Mouse (Mus musculus) CH12.LX (cell line): ENCODE data around the gene C1qbp. TPM values are rescaled to one million over a fixed set of nuclear protein-coding genes. Genes with fewer than 3 reads are reported as not detected.

ENCODE experiments used
- DNase-seq: peaks from one replicate; pipeline ENCODE4 v3.0.0-alpha.2; 2013; ENCODE audit errors: extremely low read depth
- H3K27ac ChIP-seq: 2 replicates; pipeline ENCODE4 v1.5.1; 2012; ENCODE audit warnings: low read depth, mild to moderate bottlenecking, control low read depth, moderate library complexity; ENCODE audit not compliant: insufficient read depth
- H3K27me3 ChIP-seq: replicated peaks from 2 replicates; pipeline ENCODE3; 2012; ENCODE audit warnings: inconsistent platforms
- H3K36me3 ChIP-seq, 2 experiments: replicated peaks in 1 of 2; 2 replicates each; pipeline versions ENCODE3 to v1.6.1; 2012; ENCODE audit warnings: inconsistent platforms in 1 of 2, low read length in 1 of 2, mild to moderate bottlenecking in 1 of 2, mixed read lengths in 1 of 2, moderate library complexity in 1 of 2; ENCODE audit not compliant: control insufficient read depth in 1 of 2, insufficient read depth in 1 of 2
- H3K4me1 ChIP-seq, 2 experiments: 2 replicates each; pipeline ENCODE4 v1.6.1; 2012; ENCODE audit warnings: inconsistent platforms in 1 of 2, moderate library complexity in 1 of 2; ENCODE audit not compliant: insufficient read depth in 2 of 2, control insufficient read depth in 1 of 2
- H3K4me2 ChIP-seq: 2 replicates; pipeline ENCODE4 v1.6.1; 2012; ENCODE audit warnings: low read depth, mild to moderate bottlenecking, control low read depth; ENCODE audit not compliant: poor library complexity, insufficient read depth, severe bottlenecking
- H3K4me3 ChIP-seq, 3 experiments: fragments of 150-350 bp in 1 of 3; sonication (generic) in 1 of 3; replicated peaks in 1 of 3; 2 replicates each; pipeline versions ENCODE3 to v1.5.1; 2011 to 2012; ENCODE audit warnings: low read depth in 2 of 3, low read length in 2 of 3, mild to moderate bottlenecking in 2 of 3, moderate library complexity in 2 of 3, control low read depth in 1 of 3, improper control_type of control experiment in 1 of 3, inconsistent platforms in 1 of 3, mixed read lengths in 1 of 3; ENCODE audit not compliant: poor library complexity in 1 of 3
- H3K79me2 ChIP-seq: replicated peaks from 2 replicates; pipeline ENCODE4 v1.6.1; 2012; ENCODE audit warnings: mild to moderate bottlenecking, moderate library complexity; ENCODE audit not compliant: control insufficient read depth, poor library complexity, insufficient read depth, severe bottlenecking; ENCODE audit errors: extremely low read depth
- H3K9ac ChIP-seq: 2 replicates; pipeline ENCODE4 v1.6.1; 2012; ENCODE audit warnings: low read depth, mild to moderate bottlenecking, control low read depth, moderate library complexity; ENCODE audit not compliant: insufficient read depth
- H3K9me3 ChIP-seq: replicated peaks from 2 replicates; pipeline ENCODE3; 2012; ENCODE audit warnings: low read length, inconsistent platforms, mixed read lengths
- CHD1 ChIP-seq: IDR thresholded peaks from 2 replicates; pipeline ENCODE4 v1.6.1; 2012; ENCODE audit warnings: low read depth, low read length, improper control_type of control experiment, inconsistent platforms
- E2F4 ChIP-seq: IDR thresholded peaks from 2 replicates; pipeline ENCODE4 v1.6.1; 2011; ENCODE audit warnings: low read depth, low read length, improper control_type of control experiment; ENCODE audit not compliant: insufficient replicate concordance
- ELF1 ChIP-seq: IDR thresholded peaks from 2 replicates; pipeline ENCODE4 v1.6.1; 2014; ENCODE audit warnings: low read depth, mild to moderate bottlenecking, inconsistent platforms, low read length, improper control_type of control experiment
- EP300 ChIP-seq: IDR thresholded peaks from 2 replicates; pipeline ENCODE4 v1.6.1; 2011; ENCODE audit warnings: low read length, improper control_type of control experiment
- ETS1 ChIP-seq: conservative IDR thresholded peaks from 2 replicates; pipeline ENCODE4 v1.6.1; 2012; ENCODE audit warnings: low read depth, mild to moderate bottlenecking, inconsistent platforms, low read length, improper control_type of control experiment, moderate library complexity
- GABPA ChIP-seq: IDR thresholded peaks from 2 replicates; pipeline ENCODE4 v1.6.1; 2012; ENCODE audit warnings: low read depth, low read length, improper control_type of control experiment, inconsistent platforms; ENCODE audit not compliant: insufficient replicate concordance
- HCFC1 ChIP-seq: IDR thresholded peaks from 2 replicates; pipeline ENCODE4 v1.6.1; 2012; ENCODE audit warnings: low read depth, mild to moderate bottlenecking, inconsistent platforms, low read length, improper control_type of control experiment
- JUND ChIP-seq: conservative IDR thresholded peaks from 2 replicates; pipeline ENCODE4 v1.6.1; 2011; ENCODE audit warnings: low read depth, low read length, improper control_type of control experiment
- KAT2A ChIP-seq: IDR thresholded peaks from 2 replicates; pipeline ENCODE4 v1.6.1; 2012; ENCODE audit warnings: low read length, improper control_type of control experiment, inconsistent platforms; ENCODE audit not compliant: insufficient replicate concordance
- MAX ChIP-seq: IDR thresholded peaks from 2 replicates; pipeline ENCODE4 v1.6.1; 2011; ENCODE audit warnings: low read length, improper control_type of control experiment
- MEF2A ChIP-seq: IDR thresholded peaks from 2 replicates; pipeline ENCODE4 v1.6.1; 2014; ENCODE audit warnings: low read depth, mild to moderate bottlenecking, inconsistent platforms, low read length, improper control_type of control experiment, borderline replicate concordance
- MXI1 ChIP-seq: IDR thresholded peaks from 2 replicates; pipeline ENCODE4 v1.6.1; 2011; ENCODE audit warnings: mild to moderate bottlenecking, low read depth, low read length, improper control_type of control experiment
- NRF1 ChIP-seq: IDR thresholded peaks from 2 replicates; pipeline ENCODE4 v1.6.1; 2014; ENCODE audit warnings: low read depth, mild to moderate bottlenecking, inconsistent platforms, low read length, improper control_type of control experiment, moderate library complexity
- PAX5 ChIP-seq: IDR thresholded peaks from 2 replicates; pipeline ENCODE4 v1.6.1; 2012; ENCODE audit warnings: low read length, inconsistent platforms, mixed read lengths
- POLR2A ChIP-seq: IDR thresholded peaks from 2 replicates; pipeline ENCODE4 v1.6.1; 2011; ENCODE audit warnings: low read depth, mild to moderate bottlenecking, improper control_type of control experiment, low read length
- POLR2AphosphoS2 ChIP-seq: IDR thresholded peaks from 2 replicates; pipeline ENCODE4 v1.6.1; 2011; ENCODE audit warnings: low read depth, low read length, improper control_type of control experiment
- RAD21 ChIP-seq: IDR thresholded peaks from 2 replicates; pipeline ENCODE4 v1.6.1; 2011; ENCODE audit warnings: low read depth, mild to moderate bottlenecking, low read length, improper control_type of control experiment, moderate library complexity
- SIN3A ChIP-seq: IDR thresholded peaks from 2 replicates; pipeline ENCODE4 v1.6.1; 2012; ENCODE audit warnings: low read length, improper control_type of control experiment, inconsistent platforms
- SMC3 ChIP-seq: IDR thresholded peaks from 2 replicates; pipeline ENCODE4 v1.6.1; 2011; ENCODE audit warnings: low read depth, low read length, improper control_type of control experiment
- UBTF ChIP-seq: IDR thresholded peaks from 2 replicates; pipeline ENCODE4 v1.6.1; 2012; ENCODE audit warnings: low read depth, mild to moderate bottlenecking, inconsistent platforms, low read length, improper control_type of control experiment, moderate library complexity
- ZC3H11A ChIP-seq: IDR thresholded peaks from 2 replicates; pipeline ENCODE4 v1.6.1; 2012; ENCODE audit warnings: low read depth, mild to moderate bottlenecking, inconsistent platforms, low read length, improper control_type of control experiment
- ZKSCAN1 ChIP-seq: IDR thresholded peaks from 2 replicates; pipeline ENCODE4 v1.6.1; 2012; ENCODE audit warnings: low read depth, inconsistent platforms, low read length, improper control_type of control experiment, borderline replicate concordance
- dilution Hi-C: fragments of 300-500 bp; cut with MboI; formaldehyde crosslinking; loops from 2 replicates; pipeline ENCODE4 v1.14.3; 2020; ENCODE audit warnings: low sequenced_read_pairs; ENCODE audit not compliant: extremely low pct_unique_long_range_greater_than_20kb, extremely low pct_ligation_motif_present
- in situ Hi-C: fragments of 300-500 bp; cut with MboI; formaldehyde crosslinking; loops from 3 replicates; pipeline ENCODE4 v1.14.3; 2019; ENCODE audit warnings: low sequenced_read_pairs, low pct_ligation_motif_present, low pct_unique_long_range_greater_than_20kb, mixed read lengths
- polyA plus RNA-seq: library from polyadenylated mRNA; unstranded; fragments of >175 nt; gene quantifications from 2 replicates; pipeline ENCODE4 v1.2.1, GENCODE M21; 2012; ENCODE audit warnings: low read depth; ENCODE audit not compliant: insufficient read length
- total RNA-seq, 2 experiments: library from RNA; depleted of rRNA; stranded (reverse); fragments of 300-350 nt in 1 of 2; fragments of >200 nt in 1 of 2; gene quantifications; 2 replicates each; pipeline ENCODE4 v1.2.3; 2012 to 2014

C1qbp gene
- total and polyA plus RNA-seq, 3 experiments, result 150 to 917 (median 320) TPM

- H3K4me3 ChIP-seq, result no peak overlapping the region
- no peak overlapping the region for H3K9ac ChIP-seq
- in situ Hi-C loops, result no loop called here
- TF ChIP-seq GABPA, result no peak
- TF ChIP-seq ETS1, result no peak
- TF ChIP-seq ELF1, result no peak
- TF ChIP-seq JUND, result no peak
- no peak for TF ChIP-seq ZC3H11A
- no peak for TF ChIP-seq RAD21
- no peak for TF ChIP-seq HCFC1
- no peak for DNase-seq
- H3K27ac ChIP-seq, result no peak overlapping the region
- dilution Hi-C loops, result no loop called here
- H3K4me1 ChIP-seq, result peaks cover 0 to 15% of the 10 kb centered on the region in 2 experiments; a peak in 2 of 4 replicates
- peaks cover 38 to 63% of the 10 kb centered on the region in 2 experiments for H3K36me3 ChIP-seq
- H3K4me2 ChIP-seq, result no peak overlapping the region
- H3K79me2 ChIP-seq, result peaks cover 16% of the 10 kb centered on the region
- H3K9me3 ChIP-seq, result no peaks in the 10 kb centered on the region
- H3K27me3 ChIP-seq, result no peaks in the 10 kb centered on the region
These were observed 25.0 kb upstream of the C1qbp start for GRCm38 (mm10) chr11:71007831-71008230.

- peaks cover 30 to 62% of the 10 kb centered on the region in 2 experiments for H3K36me3 ChIP-seq
- H3K27me3 ChIP-seq, result no peaks in the 10 kb centered on the region
- in situ Hi-C loops, result no loop called here
These were observed 24.2 kb upstream of the C1qbp start for GRCm38 (mm10) chr11:71007026-71007425.

DNA sequence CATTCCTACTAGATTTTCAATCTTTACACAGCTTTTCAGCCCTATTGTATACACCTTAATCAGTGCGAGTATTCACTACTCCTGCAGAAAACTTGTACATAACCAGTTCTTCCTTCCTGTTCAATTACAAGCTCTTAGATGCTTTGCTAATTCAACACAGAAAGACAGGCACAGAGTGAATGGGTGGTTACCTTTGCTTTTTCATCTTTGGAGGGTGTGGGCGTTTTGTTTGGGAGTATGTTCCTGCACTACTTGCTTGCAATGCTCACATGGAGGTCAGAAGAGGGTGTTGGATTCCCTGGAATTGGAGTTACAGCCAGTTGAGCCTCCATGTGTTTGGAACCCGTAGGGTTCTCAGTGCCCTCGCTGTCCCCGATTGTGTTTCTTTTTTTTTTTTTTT lies 22.2 kb upstream of the C1qbp start:
- Histone ChIP-seq H3K4me2 (peak overlapping the region; percentile 30; the same call in 1 of the 2 replicates), H3K9me3 (no peaks in the 10 kb centered on the region), H3K4me3 (peak overlapping the region in 2 of 3 experiments; percentile 71 to 78), H3K27ac (no peak overlapping the region), H3K4me1 (peaks cover 7 to 33% of the 10 kb centered on the region in 2 experiments), H3K27me3 (no peaks in the 10 kb centered on the region), H3K9ac (peak overlapping the region; percentile 3; the same call in 1 of the 2 replicates), H3K79me2 (peaks cover 28% of the 10 kb centered on the region), H3K36me3 (peaks cover 24 to 58% of the 10 kb centered on the region in 2 experiments)
- in situ Hi-C loops (no loop called here), dilution Hi-C loops (no loop called here)
- TF ChIP-seq CHD1, result no peak
- no peak for TF ChIP-seq GABPA
- TF ChIP-seq MEF2A, result no peak
- no peak for TF ChIP-seq NRF1
- TF ChIP-seq JUND, result no peak
- TF ChIP-seq E2F4, result no peak
- no peak for TF ChIP-seq SMC3
- no peak for DNase-seq

More at GRCm38 (mm10) chr11:71007026-71007425, 24.2 kb upstream of the C1qbp start:
- H3K9ac ChIP-seq, result no peak overlapping the region
- H3K4me1 ChIP-seq, result peaks cover 7 to 23% of the 10 kb centered on the region in 2 experiments
- H3K27ac ChIP-seq, result no peak overlapping the region
- no peak overlapping the region for H3K4me2 ChIP-seq
- no peak for TF ChIP-seq POLR2AphosphoS2
- TF ChIP-seq CHD1, result no peak
- TF ChIP-seq MXI1, result no peak
- TF ChIP-seq POLR2A, result no peak
- no peak for TF ChIP-seq KAT2A
- no peak for TF ChIP-seq MAX
- no peak for TF ChIP-seq EP300
- no peak for TF ChIP-seq SIN3A
- no peak for TF ChIP-seq ZKSCAN1
- TF ChIP-seq HCFC1, result no peak
- no peak for TF ChIP-seq PAX5
- TF ChIP-seq NRF1, result no peak
- no peak for TF ChIP-seq UBTF
- no peak for TF ChIP-seq SMC3
- TF ChIP-seq, all 38 proteins: peak for 0
- no peak for DNase-seq
- H3K4me3 ChIP-seq, result no peak overlapping the region
- dilution Hi-C loops, result no loop called here
- peaks cover 21% of the 10 kb centered on the region for H3K79me2 ChIP-seq
- H3K9me3 ChIP-seq, result no peaks in the 10 kb centered on the region
